Mouse (Mus musculus) liver, embryonic 11.5 days (tissue): ENCODE results near the gene Fndc5. TPM values are rescaled to one million over a fixed set of nuclear protein-coding genes. Genes with fewer than 3 reads are reported as not detected.

Experiments used
- ATAC-seq: fragments of 200-750 bp; cut with Nextera tagmentation; replicated peaks from 2 replicates; pipeline ENCODE4 v1.8.0; 2017; ENCODE audit warnings: moderate number of reproducible peaks, mild to moderate bottlenecking, moderate TSS enrichment, moderate library complexity; ENCODE audit not compliant: low FRiP score
- DNase-seq: peaks from one replicate; pipeline ENCODE4 v3.0.0-alpha.2; 2017; ENCODE audit warnings: low spot score
- H3K27ac ChIP-seq: fragments of 300-500 bp; sonication (generic); 2 replicates; pipeline ENCODE4 v1.5.1; 2014; ENCODE audit warnings: mild to moderate bottlenecking, low read depth, low read length, control low read depth
- H3K27me3 ChIP-seq: fragments of 300-500 bp; sonication (generic); replicated peaks from 2 replicates; pipeline ENCODE4 v1.6.1; 2014; ENCODE audit warnings: low read length, mixed read lengths; ENCODE audit not compliant: control insufficient read depth, insufficient read depth
- H3K36me3 ChIP-seq: fragments of 300-500 bp; sonication (generic); 2 replicates; pipeline ENCODE4 v1.6.1; 2014; ENCODE audit warnings: mild to moderate bottlenecking, low read length, moderate library complexity, mixed read lengths; ENCODE audit not compliant: control insufficient read depth, insufficient read depth
- H3K4me1 ChIP-seq: fragments of 300-500 bp; sonication (generic); replicated peaks from 2 replicates; pipeline ENCODE4 v1.6.1; 2014; ENCODE audit warnings: low read length, mixed read lengths; ENCODE audit not compliant: control insufficient read depth, insufficient read depth
- H3K4me2 ChIP-seq: fragments of 300-500 bp; sonication (generic); 2 replicates; pipeline ENCODE4 v1.6.1; 2014; ENCODE audit warnings: mild to moderate bottlenecking, control low read depth, moderate library complexity
- H3K4me3 ChIP-seq: fragments of 300-500 bp; sonication (generic); 2 replicates; pipeline ENCODE4 v1.5.1; 2014; ENCODE audit warnings: low read depth, low read length, control low read depth
- H3K9ac ChIP-seq: fragments of 300-500 bp; sonication (generic); 2 replicates; pipeline ENCODE4 v1.6.1; 2014; ENCODE audit warnings: low read depth, low read length, control low read depth
- H3K9me3 ChIP-seq: fragments of 300-500 bp; sonication (generic); 2 replicates; pipeline ENCODE4 v1.6.1; 2016; ENCODE audit warnings: low read length, inconsistent platforms, mixed read lengths; ENCODE audit not compliant: control insufficient read depth
- WGBS: fragments of 180-500 bp; shearing (Covaris S2); extraction: QIAGEN DNeasy Blood & Tissue Kit; methylation state at CpG from one replicate; pipeline ENCODE4 v1.1.7; 2014; 5-methylcytosine and 5-hydroxymethylcytosine counted together
- polyA plus RNA-seq: library from polyadenylated mRNA; unstranded; fragments of >200 nt; fragmentation: Nextera tagmentation; extraction: Ambion mirVana; gene quantifications from 2 replicates; pipeline ENCODE4 v1.2.1, GENCODE M21; 2014

Gene Fndc5
- polyA plus RNA-seq, 1 experiment from 2014 or later = 1.8 TPM

DNA sequence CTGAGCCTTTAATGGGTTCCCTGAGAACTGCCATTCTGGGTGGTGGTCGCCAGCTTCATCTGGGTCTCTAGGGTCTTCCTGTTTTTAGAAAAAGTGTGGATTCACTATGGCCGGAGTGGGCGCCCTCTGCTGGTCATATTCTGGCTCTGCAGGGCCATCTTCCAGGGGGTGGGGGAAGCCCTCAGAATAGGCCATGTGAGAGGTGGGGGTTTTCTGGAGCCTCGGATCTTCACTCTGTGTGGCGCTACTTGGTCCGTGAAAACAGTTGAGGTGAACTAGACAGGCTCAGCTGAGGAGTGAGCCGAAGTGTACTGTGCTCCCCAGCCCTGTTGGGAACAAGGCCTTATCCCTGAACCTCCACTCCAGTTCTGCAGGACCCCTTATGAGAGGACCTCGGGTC lies 6.7 kb upstream of the Fndc5 start:
- DNase-seq = no peak
- peak overlapping the region; percentile 25; the same call in 1 of the 2 replicates for H3K4me3 ChIP-seq
- ATAC-seq = peak; percentile 24; the same call in 1 of the 2 replicates
- H3K27ac ChIP-seq = no peak overlapping the region
- no peaks in the 10 kb centered on the region for H3K9me3 ChIP-seq
- peaks cover 20% of the 10 kb centered on the region for H3K4me1 ChIP-seq
- H3K4me2 ChIP-seq = peak overlapping the region; percentile 55
- peaks cover 19% of the 10 kb centered on the region for H3K27me3 ChIP-seq
- H3K36me3 ChIP-seq = no peaks in the 10 kb centered on the region
- WGBS = 5% methylated on average over 8 of the region's 8 CpGs
- H3K9ac ChIP-seq = no peak overlapping the region

DNA sequence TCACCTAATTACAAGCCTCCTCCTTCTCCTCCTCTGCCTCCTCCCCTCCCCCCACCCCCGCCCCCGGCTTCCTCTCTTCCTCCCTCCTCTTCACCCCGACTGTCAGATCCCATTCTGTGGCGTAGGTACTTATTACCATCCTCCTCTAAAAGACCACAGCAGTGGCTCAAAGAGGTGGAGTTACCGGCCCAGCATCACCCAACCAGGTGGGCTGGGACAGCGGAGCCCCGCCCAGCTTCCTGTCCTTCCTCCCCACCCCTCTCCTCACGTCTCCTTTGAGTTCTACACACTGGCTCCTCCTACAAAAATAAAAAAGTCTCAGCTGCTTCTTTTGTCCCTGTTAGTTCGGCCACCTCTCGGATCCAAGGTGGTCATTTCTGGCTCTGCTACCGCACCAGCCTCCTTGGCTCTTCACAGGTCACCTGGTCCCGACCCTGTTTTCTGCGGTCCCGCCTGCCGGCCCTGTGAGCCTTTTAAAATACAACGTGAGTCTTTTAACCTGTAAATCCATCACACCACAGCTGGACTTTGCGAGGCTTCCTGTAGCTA lies 6.0 kb upstream of the Fndc5 start:
- WGBS = 6% methylated on average over 17 of the region's 17 CpGs
- DNase-seq (no peak), ATAC-seq (peak; percentile 49; the same call in 1 of the 2 replicates)
- peaks cover 19% of the 10 kb centered on the region for H3K27me3 ChIP-seq
- no peak overlapping the region for H3K27ac ChIP-seq
- H3K9ac ChIP-seq = no peak overlapping the region
- peaks cover 13% of the 10 kb centered on the region for H3K4me1 ChIP-seq
- H3K4me2 ChIP-seq = peak overlapping the region; percentile 55
- no peaks in the 10 kb centered on the region for H3K36me3 ChIP-seq
- no peaks in the 10 kb centered on the region for H3K9me3 ChIP-seq
- peak overlapping the region; percentile 25 for H3K4me3 ChIP-seq

DNA sequence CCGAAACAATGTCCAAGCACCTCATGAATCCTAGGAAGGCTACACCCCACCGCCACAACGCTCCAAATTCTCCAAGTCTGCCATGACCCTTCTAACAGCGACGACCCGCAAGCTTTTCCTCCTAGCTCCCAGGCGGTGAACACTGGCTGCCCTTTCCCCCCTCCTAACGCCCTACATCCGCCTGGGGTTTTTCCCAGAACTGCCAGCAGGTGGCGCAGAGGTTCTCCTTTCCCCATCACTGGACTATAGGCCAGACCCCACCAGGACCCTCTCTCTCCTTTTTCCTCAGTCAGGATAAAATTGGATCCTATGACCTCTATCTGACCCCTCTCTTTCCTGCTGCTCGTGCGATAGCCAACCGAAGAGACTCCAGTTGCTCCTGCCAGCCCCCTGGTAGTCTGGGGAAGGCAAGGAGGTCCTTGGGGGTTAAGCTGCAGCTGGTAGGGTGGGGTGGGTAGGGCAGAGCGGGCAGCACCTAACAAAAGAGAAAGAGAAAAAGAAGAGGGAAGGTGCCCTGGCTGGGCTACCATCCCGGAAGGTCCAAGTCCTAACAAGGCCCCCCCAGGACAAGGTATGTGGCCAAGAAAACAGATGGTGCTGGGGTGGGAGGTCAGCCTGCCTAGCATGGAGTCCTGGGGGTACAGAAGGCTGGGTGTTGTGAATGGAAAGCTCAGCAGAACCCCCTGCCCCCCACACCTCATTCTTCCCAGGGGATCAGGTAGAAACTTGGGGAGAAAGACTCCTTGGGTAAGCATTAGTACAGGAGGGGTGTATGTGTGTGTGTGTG lies 1.8 kb upstream of the Fndc5 start:
- WGBS = 11% methylated on average over 15 of the region's 15 CpGs
- Histone ChIP-seq H3K36me3 (no peaks in the 10 kb centered on the region), H3K27ac (no peak overlapping the region), H3K4me2 (peak overlapping the region; percentile 30), H3K9ac (no peak overlapping the region), H3K4me1 (peaks cover 31% of the 10 kb centered on the region), H3K4me3 (no peak overlapping the region), H3K9me3 (no peaks in the 10 kb centered on the region), H3K27me3 (peaks cover 39% of the 10 kb centered on the region)
- ATAC-seq (0 out of 2 replicates have a peak, but pooled peaks have one; percentile 35), DNase-seq (peak; percentile 78)

DNA sequence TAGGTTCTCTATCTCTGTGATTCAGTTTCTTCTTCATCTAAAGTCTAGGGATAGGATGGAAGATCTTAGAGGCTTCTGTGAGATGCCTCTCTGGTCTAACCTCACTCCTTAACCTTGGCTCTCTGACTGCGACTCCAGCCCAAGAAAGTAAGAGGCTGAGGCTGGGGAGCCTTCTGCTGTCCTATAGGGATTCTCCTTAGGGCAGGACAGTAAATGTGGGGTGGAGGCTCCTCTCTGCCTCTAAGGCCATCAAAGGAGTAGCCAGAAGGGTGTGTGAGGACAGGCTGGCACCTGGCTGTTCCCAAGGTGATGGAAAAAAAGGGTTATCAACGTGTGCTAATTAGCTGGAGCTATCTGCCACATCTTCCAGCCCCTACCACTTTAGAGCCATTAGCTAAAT lies 1.2 kb upstream of the Fndc5 start:
- no peak for ATAC-seq

DNA sequence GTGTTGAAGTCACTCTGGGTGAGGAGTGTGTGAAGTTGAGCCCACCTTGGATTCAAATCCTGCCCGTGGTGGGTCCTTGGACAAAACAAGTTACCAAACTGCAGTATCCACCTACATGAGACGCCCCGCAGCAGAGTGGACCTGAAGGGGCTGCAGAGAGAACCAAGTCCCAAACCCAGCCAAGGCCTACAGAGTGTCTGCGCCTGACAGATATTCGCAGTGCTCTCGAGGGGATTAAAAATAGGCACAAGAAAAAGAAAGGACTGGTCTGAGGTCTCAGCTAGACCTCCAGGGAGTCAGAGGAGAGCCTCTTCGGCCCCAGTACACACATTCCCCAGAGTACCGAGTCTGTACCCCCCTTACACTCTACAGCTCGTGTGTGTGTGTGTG lies 615 bp upstream of the Fndc5 start:
- Histone ChIP-seq H3K9ac (no peak overlapping the region), H3K4me2 (peak overlapping the region; percentile 83), H3K4me3 (peak overlapping the region; percentile 59), H3K27ac (no peak overlapping the region), H3K27me3 (peaks cover 39% of the 10 kb centered on the region), H3K4me1 (peaks cover 36% of the 10 kb centered on the region), H3K36me3 (no peaks in the 10 kb centered on the region), H3K9me3 (no peaks in the 10 kb centered on the region)
- ATAC-seq = no peak
- 28% methylated on average over 9 of the region's 9 CpGs for WGBS
- DNase-seq = no peak

More for the DNA sequence above, 1.2 kb upstream of the Fndc5 start:
- Histone ChIP-seq H3K4me1 (peaks cover 34% of the 10 kb centered on the region), H3K4me2 (no peak overlapping the region), H3K9ac (no peak overlapping the region), H3K36me3 (no peaks in the 10 kb centered on the region), H3K27me3 (peaks cover 39% of the 10 kb centered on the region), H3K27ac (no peak overlapping the region), H3K4me3 (no peak overlapping the region), H3K9me3 (no peaks in the 10 kb centered on the region)
- DNase-seq = no peak
- 43% methylated on average over 2 of the region's 2 CpGs for WGBS

DNA sequence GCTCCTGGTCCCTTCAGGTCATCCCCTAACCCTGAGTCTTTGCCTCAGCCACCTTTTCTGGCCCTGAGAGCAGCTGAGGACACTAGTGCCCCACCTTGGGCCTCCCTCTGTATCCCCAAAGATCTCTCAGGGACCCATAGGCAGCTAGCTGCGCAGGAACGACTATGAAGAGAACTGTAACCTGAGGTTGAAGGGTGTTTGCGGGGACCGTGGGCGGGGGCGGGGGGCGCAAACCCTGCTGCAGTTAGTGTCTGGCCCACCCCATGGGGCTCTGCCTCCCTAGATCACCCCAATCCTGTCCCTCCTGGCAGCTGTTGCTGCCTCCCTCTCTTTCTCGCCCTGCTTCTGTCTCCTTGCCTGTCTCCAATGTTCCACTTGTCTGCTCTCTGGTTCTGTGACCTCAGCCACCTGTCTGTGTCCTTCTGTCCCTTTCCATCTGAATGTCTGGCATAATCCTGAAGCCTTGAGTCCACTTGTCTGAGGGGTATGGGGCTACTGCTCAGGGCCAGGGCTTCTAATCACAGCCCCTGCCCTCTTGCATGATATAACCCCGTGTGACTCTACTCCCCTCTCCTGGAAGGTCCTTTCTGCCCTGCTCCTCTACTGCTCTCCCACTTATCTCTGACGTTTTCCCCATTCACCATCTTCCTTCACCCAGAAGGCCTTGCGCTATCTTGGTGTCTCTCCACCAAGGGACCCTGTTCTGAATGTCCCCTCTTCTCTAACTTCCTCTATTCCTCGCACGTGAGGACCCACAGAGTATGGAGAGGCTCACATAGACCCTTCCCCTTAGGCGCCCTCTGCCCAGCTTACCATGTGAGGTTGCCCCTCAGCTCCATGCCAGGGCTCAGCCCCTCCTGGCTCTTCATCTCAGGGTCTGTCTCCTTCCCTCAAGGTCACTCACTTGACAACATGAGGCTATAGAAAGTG lies 858 bp downstream of the Fndc5 start:
- peaks cover 47% of the 10 kb centered on the region for H3K4me1 ChIP-seq
- ATAC-seq (no peak), DNase-seq (no peak)
- H3K27ac ChIP-seq = no peak overlapping the region
- H3K4me2 ChIP-seq = peak overlapping the region; percentile 83
- H3K9ac ChIP-seq = no peak overlapping the region; the same call in 1 of the 2 replicates
- peak overlapping the region; percentile 59 for H3K4me3 ChIP-seq
- no peaks in the 10 kb centered on the region for H3K9me3 ChIP-seq
- WGBS = 36% methylated on average over 14 of the region's 14 CpGs
- H3K27me3 ChIP-seq = peaks cover 39% of the 10 kb centered on the region
- H3K36me3 ChIP-seq = no peaks in the 10 kb centered on the region

DNA sequence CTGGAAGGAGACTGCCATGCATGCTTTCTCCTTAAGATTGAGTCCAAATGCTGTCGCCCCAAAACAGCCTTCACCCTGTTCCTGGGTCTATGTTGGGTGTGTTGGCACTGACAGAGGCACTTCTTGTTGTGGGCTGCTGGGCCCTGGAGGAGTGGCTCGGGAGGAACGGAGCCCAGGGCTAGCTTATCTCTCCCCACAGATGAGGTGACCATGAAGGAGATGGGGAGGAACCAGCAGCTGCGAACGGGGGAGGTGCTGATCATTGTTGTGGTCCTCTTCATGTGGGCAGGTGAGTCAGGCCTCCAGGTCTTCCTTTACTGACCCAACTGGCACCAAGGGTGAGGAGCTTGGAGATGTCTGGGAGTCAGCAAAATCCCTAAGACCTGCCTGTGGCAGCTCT lies 2.8 kb downstream of the Fndc5 start:
- H3K9ac ChIP-seq = 0 out of 2 replicates have a peak overlapping the region, but pooled peaks have one; percentile 3
- no peaks in the 10 kb centered on the region for H3K36me3 ChIP-seq
- H3K27me3 ChIP-seq = peaks cover 39% of the 10 kb centered on the region
- H3K27ac ChIP-seq = peak overlapping the region; percentile 53; the same call in 1 of the 2 replicates
- peaks cover 47% of the 10 kb centered on the region for H3K4me1 ChIP-seq
- 38% methylated on average over 5 of the region's 5 CpGs for WGBS
- no peak overlapping the region for H3K4me3 ChIP-seq
- ATAC-seq (peak; percentile 86), DNase-seq (no peak)
- H3K9me3 ChIP-seq = no peaks in the 10 kb centered on the region
- H3K4me2 ChIP-seq = peak overlapping the region; percentile 41

DNA sequence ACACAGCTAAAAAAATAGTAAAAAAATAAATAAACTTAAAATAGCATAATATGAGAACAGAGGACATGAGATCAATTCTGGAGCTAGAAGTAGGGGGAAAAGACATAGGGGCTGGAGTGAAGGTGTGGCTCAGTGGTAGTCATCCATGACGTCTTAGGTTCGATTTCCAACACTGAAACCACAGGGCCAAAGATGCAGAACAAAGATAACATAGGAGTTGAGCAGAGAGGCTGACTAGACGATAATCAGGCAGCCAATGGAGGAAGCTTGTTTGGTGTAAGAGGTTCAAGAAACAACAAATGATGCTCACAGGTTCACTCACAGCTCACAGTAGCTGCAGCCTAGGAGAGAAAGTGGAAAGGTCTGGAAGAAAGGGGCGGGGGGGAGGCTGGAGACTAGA lies 4.0 kb downstream of the Fndc5 start:
- H3K4me3 ChIP-seq = no peak overlapping the region
- peak overlapping the region; percentile 34 for H3K4me2 ChIP-seq
- 51% methylated on average over 4 of the region's 4 CpGs for WGBS
- no peaks in the 10 kb centered on the region for H3K9me3 ChIP-seq
- DNase-seq (no peak), ATAC-seq (peak; percentile 32; the same call in 1 of the 2 replicates)
- no peak overlapping the region for H3K9ac ChIP-seq
- H3K27me3 ChIP-seq = peaks cover 28% of the 10 kb centered on the region
- H3K4me1 ChIP-seq = peaks cover 45% of the 10 kb centered on the region
- no peaks in the 10 kb centered on the region for H3K36me3 ChIP-seq
- H3K27ac ChIP-seq = peak overlapping the region; percentile 41; the same call in 1 of the 2 replicates
